Mouse (Mus musculus): Measurements from ENCODE around the gene Cbl. TPM values are rescaled to one million over a fixed set of nuclear protein-coding genes. Genes with fewer than 3 reads are reported as not detected.
A peak's percentile ranks its signal among the peaks of the same experiment; 100 is the strongest.

The Cbl gene
- polyA plus RNA-seq, 1 experiment from 2014 or later = 10.9 TPM

GRCm38 (mm10) chr9:44108269-44109055, 125.4 kb downstream of the Cbl start:
- ATAC-seq = no peak
- Histone ChIP-seq H3K9me3 (ENCODE audit: control insufficient read depth, low read length) (no peaks in the 10 kb centered on the region), H3K4me2 (ENCODE audit: low read depth, low read length) (peak overlapping the region; percentile 22; the same call in 1 of the 2 replicates), H3K4me1 (ENCODE audit: control insufficient read depth, insufficient read depth, low read length) (peaks cover 38% of the 10 kb centered on the region), H3K36me3 (ENCODE audit: control insufficient read depth, insufficient read depth, low read length) (0 out of 2 replicates have a peak, but pooled peaks cover 3% of the 10 kb centered on the region), H3K27me3 (replicated peaks; ENCODE audit: control insufficient read depth, insufficient read depth, low read length) (no peaks in the 10 kb centered on the region), H3K9ac (ENCODE audit: low read depth, low read length) (peak overlapping the region; percentile 53), H3K4me3 (ENCODE audit: low read length) (peak overlapping the region; percentile 28; the same call in 1 of the 2 replicates), H3K27ac (ENCODE audit: low read length) (peak overlapping the region; percentile 81; the same call in 1 of the 2 replicates)
- WGBS = 80% methylated on average over 31 of the region's 31 CpGs

- Histone ChIP-seq H3K27me3 (replicated peaks; ENCODE audit: control insufficient read depth, insufficient read depth, low read length) (no peaks in the 10 kb centered on the region), H3K9me3 (ENCODE audit: control insufficient read depth, low read length) (no peaks in the 10 kb centered on the region), H3K36me3 (ENCODE audit: control insufficient read depth, insufficient read depth, low read length) (0 out of 2 replicates have a peak, but pooled peaks cover 3% of the 10 kb centered on the region), H3K27ac (ENCODE audit: low read length) (peak overlapping the region; percentile 81), H3K9ac (ENCODE audit: low read depth, low read length) (peak overlapping the region; percentile 53), H3K4me1 (ENCODE audit: control insufficient read depth, insufficient read depth, low read length) (peaks cover 38% of the 10 kb centered on the region), H3K4me2 (ENCODE audit: low read depth, low read length) (peak overlapping the region; percentile 40), H3K4me3 (ENCODE audit: low read length) (peak overlapping the region; percentile 28)
- ATAC-seq = 0 out of 2 replicates have a peak, but pooled peaks have one; percentile 8
- WGBS = 49% methylated on average over 25 of the region's 25 CpGs
These were observed 126.2 kb downstream of the Cbl start for GRCm38 (mm10) chr9:44107557-44108179.

- peak within 1 kb of the TSS; percentile 53 for H3K9ac ChIP-seq (ENCODE audit: low read depth, low read length)
- peak within 1 kb of the TSS; percentile 40 for H3K4me2 ChIP-seq (ENCODE audit: low read depth, low read length)
- no peaks in the 10 kb centered on the region for H3K27me3 ChIP-seq (replicated peaks; ENCODE audit: control insufficient read depth, insufficient read depth, low read length)
- H3K36me3 ChIP-seq (ENCODE audit: control insufficient read depth, insufficient read depth, low read length) = 0 out of 2 replicates have a peak, but pooled peaks cover 3% of the 10 kb centered on the region
- H3K4me3 ChIP-seq (ENCODE audit: low read length) = peak within 1 kb of the TSS; percentile 28
- WGBS = 45% methylated on average over 8 of the region's 8 CpGs
- peaks cover 38% of the 10 kb centered on the region for H3K4me1 ChIP-seq (ENCODE audit: control insufficient read depth, insufficient read depth, low read length)
- no peaks in the 10 kb centered on the region for H3K9me3 ChIP-seq (ENCODE audit: control insufficient read depth, low read length)
- H3K27ac ChIP-seq (ENCODE audit: low read length) = peak within 1 kb of the TSS; percentile 81
- peak; percentile 73 for ATAC-seq
These were observed 126.7 kb downstream of the Cbl start, which contains the start of gene C1qtnf5 for GRCm38 (mm10) chr9:44107110-44107509. C1qtnf5 (plus strand) TSS chr9:44107245.

- H3K27ac ChIP-seq (ENCODE audit: low read length) = peak overlapping the region; percentile 5; the same call in 1 of the 2 replicates
- H3K9me3 ChIP-seq (ENCODE audit: control insufficient read depth, low read length) = no peaks in the 10 kb centered on the region
- H3K36me3 ChIP-seq (ENCODE audit: control insufficient read depth, insufficient read depth, low read length) = peaks cover 3% of the 10 kb centered on the region; the same call in 1 of the 2 replicates
- no peak overlapping the region for H3K9ac ChIP-seq (ENCODE audit: low read depth, low read length)
- H3K27me3 ChIP-seq (replicated peaks; ENCODE audit: control insufficient read depth, insufficient read depth, low read length) = no peaks in the 10 kb centered on the region
- WGBS = 65% methylated on average over 4 of the region's 4 CpGs
- peaks cover 38% of the 10 kb centered on the region for H3K4me1 ChIP-seq (ENCODE audit: control insufficient read depth, insufficient read depth, low read length)
- no peak for ATAC-seq
- H3K4me2 ChIP-seq (ENCODE audit: low read depth, low read length) = no peak overlapping the region
- H3K4me3 ChIP-seq (ENCODE audit: low read length) = no peak overlapping the region
These were observed 127.3 kb downstream of the Cbl start for GRCm38 (mm10) chr9:44106596-44106995.

GRCm38 (mm10) chr9:44106182-44106581, 127.7 kb downstream of the Cbl start:
- 90% methylated on average over 7 of the region's 7 CpGs for WGBS
- no peaks in the 10 kb centered on the region for H3K9me3 ChIP-seq (ENCODE audit: control insufficient read depth, low read length)
- no peaks in the 10 kb centered on the region for H3K27me3 ChIP-seq (replicated peaks; ENCODE audit: control insufficient read depth, insufficient read depth, low read length)
- peaks cover 3% of the 10 kb centered on the region; the same call in 1 of the 2 replicates for H3K36me3 ChIP-seq (ENCODE audit: control insufficient read depth, insufficient read depth, low read length)
- H3K27ac ChIP-seq (ENCODE audit: low read length) = no peak overlapping the region
- H3K4me1 ChIP-seq (ENCODE audit: control insufficient read depth, insufficient read depth, low read length) = peaks cover 38% of the 10 kb centered on the region
- no peak overlapping the region for H3K9ac ChIP-seq (ENCODE audit: low read depth, low read length)
- H3K4me2 ChIP-seq (ENCODE audit: low read depth, low read length) = no peak overlapping the region
- no peak for ATAC-seq
- no peak overlapping the region for H3K4me3 ChIP-seq (ENCODE audit: low read length)

- H3K9ac ChIP-seq (ENCODE audit: low read depth, low read length) = no peak overlapping the region
- H3K4me2 ChIP-seq (ENCODE audit: low read depth, low read length) = no peak overlapping the region
- no peaks in the 10 kb centered on the region for H3K27me3 ChIP-seq (replicated peaks; ENCODE audit: control insufficient read depth, insufficient read depth, low read length)
- no peak overlapping the region for H3K27ac ChIP-seq (ENCODE audit: low read length)
- no peak for ATAC-seq
- H3K4me3 ChIP-seq (ENCODE audit: low read length) = no peak overlapping the region
- no peaks in the 10 kb centered on the region for H3K9me3 ChIP-seq (ENCODE audit: control insufficient read depth, low read length)
- 84% methylated on average over 10 of the region's 10 CpGs for WGBS
- H3K4me1 ChIP-seq (ENCODE audit: control insufficient read depth, insufficient read depth, low read length) = peaks cover 38% of the 10 kb centered on the region
- H3K36me3 ChIP-seq (ENCODE audit: control insufficient read depth, insufficient read depth, low read length) = peaks cover 3% of the 10 kb centered on the region; the same call in 1 of the 2 replicates
These were observed 128.1 kb downstream of the Cbl start for GRCm38 (mm10) chr9:44105781-44106180.

GRCm38 (mm10) chr9:44104881-44105280, 129.0 kb downstream of the Cbl start:
- H3K9ac ChIP-seq (ENCODE audit: low read depth, low read length) = no peak overlapping the region
- peaks cover 3% of the 10 kb centered on the region; the same call in 1 of the 2 replicates for H3K36me3 ChIP-seq (ENCODE audit: control insufficient read depth, insufficient read depth, low read length)
- WGBS = 90% methylated on average over 7 of the region's 7 CpGs
- H3K27ac ChIP-seq (ENCODE audit: low read length) = no peak overlapping the region
- ATAC-seq = no peak
- no peak overlapping the region for H3K4me3 ChIP-seq (ENCODE audit: low read length)
- H3K27me3 ChIP-seq (replicated peaks; ENCODE audit: control insufficient read depth, insufficient read depth, low read length) = no peaks in the 10 kb centered on the region
- H3K9me3 ChIP-seq (ENCODE audit: control insufficient read depth, low read length) = no peaks in the 10 kb centered on the region
- no peak overlapping the region for H3K4me2 ChIP-seq (ENCODE audit: low read depth, low read length)
- peaks cover 29% of the 10 kb centered on the region for H3K4me1 ChIP-seq (ENCODE audit: control insufficient read depth, insufficient read depth, low read length)

GRCm38 (mm10) chr9:44101490-44101889, 132.4 kb downstream of the Cbl start, which contains the start of gene Mfrp:
Mfrp (plus strand) TSS chr9:44101729.
- WGBS = 71% methylated on average over 9 of the region's 9 CpGs

GRCm38 (mm10) chr9:44096536-44096935, 137.3 kb downstream of the Cbl start:
- Histone ChIP-seq H3K4me1 (ENCODE audit: control insufficient read depth, insufficient read depth, low read length) (no peaks in the 10 kb centered on the region), H3K9ac (ENCODE audit: low read depth, low read length) (no peak overlapping the region), H3K27ac (ENCODE audit: low read length) (no peak overlapping the region), H3K27me3 (replicated peaks; ENCODE audit: control insufficient read depth, insufficient read depth, low read length) (no peaks in the 10 kb centered on the region), H3K4me3 (ENCODE audit: low read length) (no peak overlapping the region), H3K36me3 (ENCODE audit: control insufficient read depth, insufficient read depth, low read length) (no peaks in the 10 kb centered on the region; the same call in none of the 2 replicates), H3K9me3 (ENCODE audit: control insufficient read depth, low read length) (no peaks in the 10 kb centered on the region), H3K4me2 (ENCODE audit: low read depth, low read length) (no peak overlapping the region)
- WGBS = 36% methylated on average over 9 of the region's 9 CpGs
- no peak for ATAC-seq

More at GRCm38 (mm10) chr9:44101490-44101889, 132.4 kb downstream of the Cbl start, which contains the start of gene Mfrp:
- Histone ChIP-seq H3K27ac (ENCODE audit: low read length) (no peak within 1 kb of the TSS), H3K36me3 (ENCODE audit: control insufficient read depth, insufficient read depth, low read length) (no peaks in the 10 kb centered on the region; the same call in 1 of the 2 replicates), H3K9me3 (ENCODE audit: control insufficient read depth, low read length) (no peaks in the 10 kb centered on the region), H3K4me3 (ENCODE audit: low read length) (no peak within 1 kb of the TSS), H3K4me2 (ENCODE audit: low read depth, low read length) (no peak within 1 kb of the TSS), H3K9ac (ENCODE audit: low read depth, low read length) (no peak within 1 kb of the TSS), H3K4me1 (ENCODE audit: control insufficient read depth, insufficient read depth, low read length) (no peaks in the 10 kb centered on the region), H3K27me3 (replicated peaks; ENCODE audit: control insufficient read depth, insufficient read depth, low read length) (no peaks in the 10 kb centered on the region)
- ATAC-seq = no peak
